Mouse (Mus musculus) thymus, postnatal 0 days (tissue): ENCODE data around the gene Pla2g2f. TPM values are rescaled to one million over a fixed set of nuclear protein-coding genes. Genes with fewer than 3 reads are reported as not detected.

Experiments used
- DNase-seq: peaks from one replicate; pipeline ENCODE4 v3.0.0-alpha.2; 2015; ENCODE audit warnings: low spot score
- polyA plus RNA-seq: library from polyadenylated mRNA; unstranded; fragments of >200 nt; fragmentation: Nextera tagmentation; extraction: Ambion mirVana; gene quantifications from 2 replicates; pipeline ENCODE4 v1.2.1, GENCODE M21; 2015

The Pla2g2f gene
- polyA plus RNA-seq, 1 experiment from 2014 or later = 0.25 TPM

DNA sequence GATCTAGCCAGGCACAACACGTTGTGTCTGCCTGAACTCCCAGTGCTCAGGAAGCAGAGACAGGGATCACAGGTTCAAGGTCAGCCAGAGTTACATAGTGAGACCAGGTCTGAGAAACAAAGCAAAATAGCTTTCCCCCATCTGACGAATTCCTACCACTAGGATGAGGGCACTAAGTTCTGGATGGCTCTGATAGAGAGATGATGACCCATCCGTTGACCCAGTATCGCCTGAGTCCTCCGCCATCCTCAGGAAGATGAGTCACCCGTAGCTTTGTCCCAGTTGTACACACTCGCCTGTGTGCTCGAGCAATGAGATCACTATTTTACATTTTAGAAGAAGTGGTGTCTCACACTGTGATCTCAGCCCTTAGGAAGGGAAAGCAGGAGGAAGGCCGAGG lies 4.8 kb upstream of the Pla2g2f start:
- no peak for DNase-seq

- DNase-seq = no peak
Measured at GRCm38 (mm10) chr4:138755983-138756382, 1.4 kb downstream of the Pla2g2f start.

DNA sequence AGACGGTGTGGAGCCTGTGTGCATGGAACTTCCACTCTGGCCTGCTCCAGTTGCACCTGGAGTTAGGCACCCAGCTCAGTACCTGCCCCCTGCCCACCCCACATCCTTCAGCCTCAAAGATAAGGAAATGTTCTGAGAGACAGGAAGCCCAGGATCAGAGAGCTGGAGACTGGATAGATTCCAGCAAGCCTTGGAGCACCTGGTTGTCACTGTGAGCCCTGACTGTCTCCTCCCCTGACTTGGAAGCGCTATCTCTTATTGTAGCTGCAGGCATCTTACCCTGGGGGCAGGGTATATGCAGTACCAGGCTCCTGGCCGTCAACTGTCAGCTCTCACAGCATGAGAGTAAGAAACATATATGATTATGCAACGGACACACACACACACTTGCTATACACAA lies 2.0 kb downstream of the Pla2g2f start:
- no peak for DNase-seq

DNA sequence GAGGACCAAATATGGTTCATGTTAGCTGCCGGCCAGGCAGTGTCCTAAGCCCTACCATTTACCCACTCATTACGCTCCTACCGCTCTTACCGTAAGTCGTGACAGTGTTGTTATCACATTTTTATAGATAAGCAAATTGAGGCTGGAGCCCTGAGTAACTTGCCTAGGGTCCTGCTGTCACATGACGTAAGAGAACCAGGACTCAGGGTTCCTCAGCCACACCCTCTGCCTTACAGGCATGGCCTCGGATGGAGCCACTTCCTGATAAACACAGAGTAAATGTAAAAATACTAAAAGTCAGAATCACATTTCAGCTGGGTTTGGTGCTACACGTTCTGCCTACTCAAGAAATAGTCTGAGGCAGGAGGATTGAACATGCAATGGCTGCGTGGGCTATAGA lies 3.0 kb downstream of the Pla2g2f start:
- no peak for DNase-seq

- no peak for DNase-seq
Measured at GRCm38 (mm10) chr4:138753608-138754007, 3.8 kb downstream of the Pla2g2f start.

DNA sequence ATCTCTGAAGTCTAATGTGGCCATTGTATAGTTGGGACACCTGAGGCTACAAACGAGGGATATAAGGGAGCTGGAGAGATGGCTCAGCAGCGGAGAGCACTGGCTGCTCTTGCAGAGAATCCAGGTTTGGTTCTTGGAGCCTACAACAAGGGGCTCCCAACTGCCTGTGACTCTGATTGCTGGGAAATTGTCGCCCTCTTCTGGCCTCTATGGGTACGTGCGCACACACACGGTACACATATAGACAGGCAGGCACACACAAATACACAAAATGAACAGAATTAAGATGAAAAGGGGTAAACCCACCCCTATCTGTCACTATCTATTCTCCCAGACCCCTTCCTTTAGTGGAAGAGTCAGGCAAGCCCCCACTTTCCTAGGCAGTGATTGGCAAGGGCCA lies 4.8 kb downstream of the Pla2g2f start:
- no peak for DNase-seq

- peak; percentile 18 for DNase-seq
Measured at GRCm38 (mm10) chr4:138748369-138749072, 8.9 kb downstream of the Pla2g2f start.

- no peak for DNase-seq
Measured at GRCm38 (mm10) chr4:138747851-138748250, 9.6 kb downstream of the Pla2g2f start.

DNA sequence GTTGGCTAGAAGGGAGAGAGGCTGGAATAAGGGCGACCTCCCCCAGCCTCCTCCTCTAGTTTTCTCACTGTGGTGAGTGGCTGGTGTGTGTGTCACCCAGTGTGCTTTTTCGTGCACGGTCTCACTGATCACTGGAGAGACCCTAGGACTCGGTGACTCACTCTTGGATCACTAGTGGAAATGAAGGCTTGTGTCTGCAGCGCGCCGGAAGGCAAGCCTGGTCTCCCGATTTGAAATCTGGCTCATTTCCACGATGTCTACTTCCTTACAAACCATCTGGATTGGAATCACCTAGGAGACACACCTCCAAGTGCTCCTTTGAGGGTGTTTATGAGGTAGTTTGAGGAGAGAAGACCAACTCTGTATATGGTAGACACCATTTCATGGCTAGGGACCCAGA lies 10.6 kb downstream of the Pla2g2f start:
- no peak for DNase-seq

DNA sequence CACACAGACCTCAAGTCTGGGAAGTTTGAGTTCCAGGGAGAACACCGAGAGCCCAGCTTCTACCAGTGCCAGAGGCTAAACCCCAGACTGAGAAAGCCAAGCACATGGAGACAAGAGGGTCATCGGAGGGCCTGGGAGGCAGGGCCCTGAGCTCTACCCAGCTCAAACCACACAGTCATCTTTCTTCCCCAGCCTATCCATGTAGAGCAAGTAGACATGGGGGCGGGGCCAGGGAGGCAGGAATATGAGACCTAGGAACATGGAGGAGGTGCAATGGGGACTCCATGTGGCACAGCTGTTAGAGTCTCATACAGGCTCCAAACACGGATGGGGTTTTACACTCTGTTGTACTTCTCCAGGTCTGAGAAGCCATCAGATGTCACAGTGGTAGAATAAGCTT lies 11.5 kb downstream of the Pla2g2f start:
- DNase-seq = no peak

- DNase-seq = no peak
Measured at GRCm38 (mm10) chr4:138739136-138739851, 18.1 kb downstream of the Pla2g2f start.

DNA sequence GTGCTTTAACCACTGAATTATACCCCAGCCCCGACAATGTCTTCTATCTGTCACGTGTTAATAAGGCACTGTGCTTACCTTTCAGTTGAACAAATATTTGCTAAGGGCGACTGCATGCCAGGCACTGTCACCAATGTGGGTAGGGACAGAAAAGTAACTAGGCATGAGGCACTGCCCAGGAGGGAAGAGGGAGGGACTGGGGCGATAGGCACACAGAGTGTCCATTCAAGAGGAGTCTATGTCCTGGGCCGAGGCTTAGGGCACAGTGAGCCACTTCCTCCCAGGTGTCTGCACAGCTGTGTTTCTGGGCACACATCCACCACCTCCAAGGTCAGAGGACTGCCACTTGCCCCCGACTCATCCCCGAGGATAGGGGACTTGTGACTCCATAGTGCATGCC lies 20.4 kb downstream of the Pla2g2f start, which contains the start of gene Ubxn10:
TSS of gene Ubxn10 (minus strand) at position 137 of the 400 bp plus-strand sequence.
- DNase-seq = no peak

DNA sequence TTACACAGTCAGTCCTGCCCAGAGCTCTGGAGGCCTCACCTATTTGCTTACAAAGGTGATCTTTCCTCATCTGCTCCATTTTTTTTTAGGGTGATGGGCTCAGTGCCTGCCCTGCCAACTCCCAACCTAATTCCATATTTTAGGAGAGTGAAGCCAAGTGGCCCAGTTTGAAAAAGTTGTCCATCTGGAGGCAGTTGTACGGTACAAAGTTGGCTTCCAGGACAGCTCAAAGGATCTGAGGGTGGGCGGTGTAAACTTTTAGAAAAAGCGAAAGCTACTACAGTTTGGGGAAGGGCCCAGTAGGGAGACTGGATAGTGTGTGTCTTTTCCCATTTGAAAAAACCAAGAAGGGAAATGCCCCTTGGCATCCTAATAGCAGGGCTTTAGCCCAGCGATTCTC lies 22.6 kb downstream of the Pla2g2f start:
- no peak for DNase-seq

GRCm38 (mm10) chr4:138734105-138734504 lies 23.3 kb downstream of the Pla2g2f start:
- no peak for DNase-seq

DNA sequence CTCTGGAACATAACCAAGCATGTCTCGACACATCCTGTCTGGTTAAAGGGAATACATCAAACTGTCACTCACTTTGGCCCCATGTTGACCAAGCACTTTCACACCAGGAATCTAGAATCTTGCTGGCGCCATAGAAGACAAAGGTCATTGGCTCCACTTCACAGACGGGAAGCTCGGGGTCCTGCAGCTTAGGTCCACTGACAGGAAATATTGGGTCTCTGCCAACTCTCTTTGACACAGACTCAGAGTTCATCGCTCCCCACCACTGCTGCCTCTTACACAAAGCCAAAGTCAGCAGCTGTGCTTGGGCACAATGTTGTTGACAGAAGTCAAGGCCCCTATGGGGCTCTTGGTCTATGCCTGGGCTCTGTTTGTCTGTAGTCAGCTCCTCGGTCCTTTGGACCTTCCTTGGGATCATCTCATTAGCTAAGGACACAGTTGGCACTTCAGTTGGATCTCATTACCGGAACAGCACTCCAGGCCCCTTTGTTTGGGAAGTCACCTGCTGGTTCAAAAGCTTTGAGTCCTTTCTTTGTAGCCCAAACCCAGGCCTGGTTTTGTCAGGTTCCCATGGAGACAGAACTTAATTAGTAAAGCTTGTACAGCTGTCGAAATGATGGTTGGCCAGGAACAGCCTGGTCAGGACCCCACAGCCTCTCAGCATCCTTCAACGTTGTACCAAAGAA lies 28.3 kb downstream of the Pla2g2f start:
- DNase-seq = no peak

DNA sequence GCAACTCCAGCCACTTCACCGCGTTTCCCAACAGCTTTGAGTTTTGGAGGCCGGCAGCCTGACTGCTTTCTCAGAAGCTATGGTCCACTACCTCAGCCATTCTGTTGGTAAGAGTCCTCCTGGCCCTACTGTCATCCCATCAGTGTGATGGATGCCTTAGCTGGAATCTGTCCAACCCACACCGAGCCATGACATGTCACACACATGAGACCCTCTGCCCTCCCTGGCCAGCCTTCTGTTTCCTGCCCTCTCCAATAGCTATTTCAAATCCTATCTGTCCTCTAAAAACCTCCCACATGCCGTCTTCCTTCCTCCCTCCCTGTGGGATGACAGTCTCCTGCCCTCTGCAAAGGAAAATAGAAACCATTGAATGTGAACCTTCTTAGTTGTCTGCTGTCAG lies 31.7 kb downstream of the Pla2g2f start:
- DNase-seq = no peak

DNA sequence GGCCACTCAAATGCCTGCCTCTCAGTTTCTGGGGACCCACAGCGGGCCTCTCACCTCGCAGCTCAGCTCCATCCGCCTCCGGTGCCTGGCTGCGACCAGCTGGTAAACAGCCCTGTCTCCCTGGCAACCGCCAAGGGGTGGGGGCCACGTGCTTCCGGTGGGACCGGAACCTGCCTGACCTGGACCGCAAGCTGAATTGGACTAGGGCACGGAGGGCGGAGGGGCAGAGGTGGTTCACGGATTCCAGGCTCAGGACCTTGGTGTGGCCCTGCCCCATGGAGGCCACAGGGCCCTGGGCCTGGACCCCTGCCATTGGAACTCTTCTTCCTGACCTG lies 32.3 kb downstream of the Pla2g2f start:
- DNase-seq = peak; percentile 37

- no peak for DNase-seq
Measured at GRCm38 (mm10) chr4:138724354-138725126, 32.9 kb downstream of the Pla2g2f start, which contains the start of gene Pla2g2c. TSS of gene Pla2g2c (plus strand) at chr4:138724792.

DNA sequence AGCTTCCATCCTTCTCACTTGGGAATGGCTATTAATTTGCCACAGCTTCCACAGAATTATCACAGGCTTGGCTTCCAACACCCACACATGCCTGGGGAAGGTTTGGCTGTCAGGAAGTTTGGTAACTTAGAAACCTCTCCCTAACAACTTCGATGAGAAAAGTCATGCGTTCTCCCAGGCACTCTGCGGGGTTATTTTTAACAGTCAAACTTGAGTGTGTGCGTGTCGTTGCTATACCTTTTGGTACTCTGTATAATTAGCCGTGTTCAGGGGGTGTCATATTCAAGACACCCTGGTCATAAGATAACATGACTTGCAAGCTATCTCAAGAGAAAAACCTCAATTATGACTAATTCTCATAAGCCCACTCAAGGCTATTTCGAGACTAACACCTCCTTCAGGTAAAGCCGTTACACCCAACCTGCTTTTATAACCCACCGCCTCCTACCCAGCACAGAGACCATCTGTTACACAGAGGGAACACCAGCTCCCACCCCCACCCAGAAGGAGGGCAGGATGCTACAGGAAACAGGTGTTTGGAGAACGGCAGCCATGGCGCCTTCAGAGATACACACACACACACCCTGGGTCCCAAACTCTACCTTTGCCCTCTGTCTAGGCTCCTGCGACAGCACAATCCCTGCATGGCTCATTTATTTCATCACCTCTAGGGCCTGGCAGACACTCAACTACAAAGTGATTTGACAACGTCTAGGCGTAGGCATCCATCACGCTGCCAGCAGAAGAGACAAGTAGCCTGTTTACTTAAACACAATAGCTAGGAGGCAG lies 33.7 kb downstream of the Pla2g2f start:
- no peak for DNase-seq

DNA sequence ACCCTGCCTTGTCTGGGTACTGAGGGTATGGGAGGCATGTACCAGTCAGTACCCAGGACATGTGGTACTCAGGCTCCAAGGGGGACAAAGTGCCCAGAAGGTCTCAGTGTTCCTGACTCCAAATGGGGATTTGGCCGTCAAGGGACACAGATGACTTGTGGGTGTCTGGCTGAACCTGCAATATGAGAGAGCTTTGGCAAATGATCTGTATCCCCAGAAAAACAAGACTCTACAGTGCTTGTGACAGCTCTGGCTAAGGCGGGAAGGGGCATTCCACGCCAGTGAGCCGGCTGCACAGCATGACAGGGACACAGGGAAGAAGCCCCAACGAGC lies 38.2 kb downstream of the Pla2g2f start:
- DNase-seq = no peak
